In genomic region chr7:73371587-73372321, GRCm38 (mm10) we compare ENCODE assay signal across 8 mouse cellular contexts. TPM values are rescaled to one million over a fixed set of nuclear protein-coding genes. Genes with fewer than 3 reads are reported as not detected.
DNase-seq lines count a peak whose midpoint lies in the region; ATAC-seq lines count a peak whose summit lies in the region.

No protein-coding gene starts in this region.

- H3K27me3 ChIP-seq in embryonic facial prominence, embryonic 10.5 days (replicated peaks; ENCODE audit: low read depth, poor library complexity, severe bottlenecking), result peaks cover 69% of the 10 kb centered on the region
- peaks cover 54% of the 10 kb centered on the region for H3K27me3 ChIP-seq in hindbrain, embryonic 10.5 days (ENCODE audit: insufficient read depth, poor library complexity, severe bottlenecking)
- H3K27me3 ChIP-seq in midbrain, embryonic 13.5 days, result peaks cover 16% of the 10 kb centered on the region

- peak overlapping the region; percentile 57 for H3K9ac ChIP-seq in midbrain, embryonic 13.5 days (replicated peaks)

- H3K4me2 ChIP-seq in midbrain, embryonic 13.5 days (replicated peaks), result peak overlapping the region; percentile 60

- WGBS in embryonic facial prominence, embryonic 10.5 days, result 47% methylated on average over 10 of the region's 10 CpGs
- 53% methylated on average over 10 of the region's 10 CpGs for WGBS in hindbrain, embryonic 10.5 days
- 60% methylated on average over 10 of the region's 10 CpGs for WGBS in midbrain, embryonic 13.5 days

- H3K4me1 ChIP-seq in embryonic facial prominence, embryonic 10.5 days, result peaks cover 43% of the 10 kb centered on the region
- peaks cover 53% of the 10 kb centered on the region for H3K4me1 ChIP-seq in hindbrain, embryonic 10.5 days (replicated peaks)
- peaks cover 36% of the 10 kb centered on the region for H3K4me1 ChIP-seq in midbrain, embryonic 13.5 days (replicated peaks)

- no peaks in the 10 kb centered on the region for H3K9me3 ChIP-seq in embryonic facial prominence, embryonic 10.5 days
- peaks cover 3% of the 10 kb centered on the region; the same call in 1 of the 2 replicates for H3K9me3 ChIP-seq in hindbrain, embryonic 10.5 days
- H3K9me3 ChIP-seq in midbrain, embryonic 13.5 days, result no peaks in the 10 kb centered on the region

- H3K4me3 ChIP-seq in embryonic facial prominence, embryonic 10.5 days, result peak overlapping the region; percentile 51
- peak overlapping the region; percentile 46; the same call in 1 of the 2 replicates for H3K4me3 ChIP-seq in hindbrain, embryonic 10.5 days
- peak overlapping the region; percentile 33 for H3K4me3 ChIP-seq in midbrain, embryonic 13.5 days (replicated peaks)

- H3K27ac ChIP-seq in embryonic facial prominence, embryonic 10.5 days (replicated peaks), result peak overlapping the region; percentile 48
- peak overlapping the region; percentile 80 for H3K27ac ChIP-seq in hindbrain, embryonic 10.5 days
- no peak overlapping the region for H3K27ac ChIP-seq in midbrain, embryonic 13.5 days

- ATAC-seq in midbrain, embryonic 13.5 days, result no peak

- H3K36me3 ChIP-seq in embryonic facial prominence, embryonic 10.5 days (replicated peaks), result no peaks in the 10 kb centered on the region
- H3K36me3 ChIP-seq in hindbrain, embryonic 10.5 days, result no peaks in the 10 kb centered on the region
- 0 out of 2 replicates have a peak, but pooled peaks cover 2% of the 10 kb centered on the region for H3K36me3 ChIP-seq in midbrain, embryonic 13.5 days

- intact Hi-C loops in heart, postnatal 14 days (cut with DNase I), result no loop called here

- DNase-seq in heart, adult 11 months, result peak; percentile 93
- no peak for DNase-seq in heart, postnatal 14 days
- no peak for DNase-seq in embryonic facial prominence, embryonic 10.5 days (ENCODE audit: low spot score)
- no peak for DNase-seq in hindbrain, embryonic 10.5 days (ENCODE audit: low spot score)
- no peak for DNase-seq in thymus, postnatal 0 days (ENCODE audit: low spot score)
- DNase-seq in spleen, postnatal 36 days (ENCODE audit: low spot score in 2 of 2), result no peak
- no peak for DNase-seq in kidney, adult 18-20 months

RNA-seq across cellular contexts. Expression of gene Rgma, which starts 3.6 kb away (rescaled TPM):
- total RNA-seq in heart, postnatal 14 days (2021), result 10 to 100 TPM; 63.3 to 76.9 TPM
- polyA plus RNA-seq in embryonic facial prominence, embryonic 10.5 days (2016; fragmentation: Nextera tagmentation; extraction: Ambion mirVana), result 23.4 and 26.5 TPM in 2 replicates
- polyA plus RNA-seq in hindbrain, embryonic 10.5 days (2016; fragmentation: Nextera tagmentation; extraction: Ambion mirVana), result 38.4 and 51.1 TPM in 2 replicates
- polyA plus RNA-seq in midbrain, embryonic 13.5 days (2015; fragmentation: Nextera tagmentation; extraction: Ambion mirVana), result 40.7 and 50.3 TPM in 2 replicates
- 1.6 and 1.7 TPM in 2 replicates for polyA plus RNA-seq in thymus, postnatal 0 days (2015; fragmentation: Nextera tagmentation; extraction: Ambion mirVana)
